Mouse (Mus musculus): ENCODE measurements at regions not wholly inside any gene's neighbourhood (a gene's known extent, or its start where the extent isn't known, plus 50 kb on each side); places are given as distances from the start of the nearest gene placed in this dataset.

DNA sequence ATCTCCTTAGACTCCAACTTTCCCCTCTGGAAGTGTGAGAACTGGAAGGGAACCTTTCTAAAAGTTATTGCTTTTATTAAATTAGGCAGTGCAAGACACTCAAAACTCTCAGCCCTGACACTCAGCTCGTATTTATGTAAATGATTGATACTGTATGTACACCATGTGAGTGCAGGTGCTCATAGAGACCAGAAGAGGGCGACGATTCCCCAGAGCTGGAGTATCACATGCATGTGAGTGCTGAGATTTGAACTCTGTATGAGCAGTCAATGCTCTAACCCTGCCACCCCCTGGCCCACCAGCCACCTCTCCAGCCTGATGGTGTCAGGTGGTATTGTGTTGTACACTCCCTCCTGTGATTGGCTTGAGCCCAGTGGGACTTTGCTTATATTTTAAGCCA, 407.8 kb downstream of the Tmem132b start:
- DNase-seq (ENCODE audit: low spot score) (no peak), ATAC-seq (no peak)
- H3K9ac ChIP-seq (replicated peaks; ENCODE audit: low read depth): no peak overlapping the region
- peaks cover 6% of the 10 kb centered on the region; the same call in 1 of the 2 replicates for H3K9me3 ChIP-seq (ENCODE audit: low read length)
- no peaks in the 10 kb centered on the region for H3K4me1 ChIP-seq (ENCODE audit: insufficient read depth, low read depth, low read length)
- no peaks in the 10 kb centered on the region for H3K36me3 ChIP-seq (ENCODE audit: insufficient read depth, low read length)
- no peaks in the 10 kb centered on the region for H3K27me3 ChIP-seq (replicated peaks; ENCODE audit: insufficient read depth, low read length)
- no peak overlapping the region for H3K4me3 ChIP-seq (ENCODE audit: low read depth, low read length)
- WGBS: 77% methylated on average over 3 of the region's 3 CpGs
- H3K4me2 ChIP-seq (replicated peaks; ENCODE audit: low read depth, low read length): no peak overlapping the region
- H3K27ac ChIP-seq (ENCODE audit: low read length): no peak overlapping the region
- TF ChIP-seq EP300 (IDR thresholded peaks at IDR 0.05) (no peak), CTCF (IDR thresholded peaks at IDR 0.05) (no peak)

DNA sequence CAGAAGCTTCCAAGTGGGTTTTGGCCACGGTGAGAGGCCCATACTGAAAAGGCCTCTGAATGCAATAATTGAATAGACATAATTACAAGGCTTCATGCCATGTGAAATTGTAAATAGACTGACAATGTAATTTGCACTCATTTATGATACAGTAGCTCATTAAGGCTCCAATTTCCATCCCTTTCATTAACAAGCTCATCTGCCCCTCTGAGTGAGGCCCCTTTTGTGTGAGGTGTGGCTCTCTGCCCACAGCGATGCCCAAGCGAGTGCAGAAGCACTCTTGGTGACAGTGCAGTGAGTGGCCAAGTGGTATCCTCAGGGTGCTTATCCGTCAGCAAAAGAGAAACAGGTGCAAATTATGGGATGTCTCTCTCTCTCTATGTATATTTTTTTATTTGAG, 415.2 kb downstream of the Tmem132b start:
- Histone ChIP-seq H3K9me3 (ENCODE audit: low read length) (no peaks in the 10 kb centered on the region), H3K4me1 (ENCODE audit: insufficient read depth, low read depth, low read length) (no peaks in the 10 kb centered on the region), H3K36me3 (ENCODE audit: insufficient read depth, low read length) (no peaks in the 10 kb centered on the region), H3K4me3 (ENCODE audit: low read depth, low read length) (no peak overlapping the region), H3K27me3 (replicated peaks; ENCODE audit: insufficient read depth, low read length) (no peaks in the 10 kb centered on the region), H3K27ac (ENCODE audit: low read length) (no peak overlapping the region), H3K4me2 (replicated peaks; ENCODE audit: low read depth, low read length) (no peak overlapping the region), H3K9ac (replicated peaks; ENCODE audit: low read depth) (no peak overlapping the region)
- no peak for ATAC-seq
- WGBS: 82% methylated on average over 4 of the region's 4 CpGs
- TF ChIP-seq EP300 (IDR thresholded peaks at IDR 0.05): no peak
- TF ChIP-seq CTCF (IDR thresholded peaks at IDR 0.05): no peak
- no peak for DNase-seq (ENCODE audit: low spot score)

GRCm38 (mm10) chr5:125951641-125952040, 420.1 kb downstream of the Tmem132b start:
- 72% methylated on average over 6 of the region's 6 CpGs for whole genome bisulfite sequencing
- no peak for ATAC-seq
- H3K9ac ChIP-seq (replicated peaks; ENCODE audit: low read depth): no peak overlapping the region
- no peaks in the 10 kb centered on the region for H3K36me3 ChIP-seq (ENCODE audit: insufficient read depth, low read length)
- H3K27ac ChIP-seq (ENCODE audit: low read length): no peak overlapping the region
- no peaks in the 10 kb centered on the region for H3K27me3 ChIP-seq (replicated peaks; ENCODE audit: insufficient read depth, low read length)
- H3K4me1 ChIP-seq (ENCODE audit: insufficient read depth, low read depth, low read length): no peaks in the 10 kb centered on the region
- no peak for DNase-seq (ENCODE audit: low spot score)
- no peaks in the 10 kb centered on the region for H3K9me3 ChIP-seq (ENCODE audit: low read length)
- no peak overlapping the region for H3K4me2 ChIP-seq (replicated peaks; ENCODE audit: low read depth, low read length)
- H3K4me3 ChIP-seq (ENCODE audit: low read depth, low read length): no peak overlapping the region
- TF ChIP-seq CTCF (IDR thresholded peaks at IDR 0.05) (no peak), EP300 (IDR thresholded peaks at IDR 0.05) (no peak)

DNA sequence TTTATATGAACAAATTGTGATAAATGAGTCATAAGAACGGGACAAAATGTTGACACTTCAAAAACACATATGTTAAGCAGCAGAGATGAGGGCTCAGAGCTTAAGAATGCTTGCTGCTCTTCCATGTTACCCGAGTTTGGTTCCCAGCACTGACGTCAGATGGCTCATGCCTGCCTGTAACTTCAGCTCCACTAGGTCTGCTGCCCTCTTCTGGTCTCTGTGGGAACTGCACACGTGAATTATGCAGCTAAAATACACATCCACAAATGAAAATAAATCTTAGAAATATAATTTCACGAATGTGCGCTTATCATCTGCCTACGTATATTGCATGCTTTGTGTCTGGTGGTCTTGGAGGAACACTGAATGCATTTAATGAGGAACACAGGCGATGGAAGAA, 432.5 kb downstream of the Tmem132b start:
- DNase-seq (ENCODE audit: low spot score) (no peak), ATAC-seq (no peak)
- TF ChIP-seq EP300 (IDR thresholded peaks at IDR 0.05) (no peak), CTCF (IDR thresholded peaks at IDR 0.05) (peak; percentile 42)
- Histone ChIP-seq H3K36me3 (ENCODE audit: insufficient read depth, low read length) (no peaks in the 10 kb centered on the region), H3K27ac (ENCODE audit: low read length) (no peak overlapping the region), H3K9ac (replicated peaks; ENCODE audit: low read depth) (no peak overlapping the region), H3K9me3 (ENCODE audit: low read length) (no peaks in the 10 kb centered on the region), H3K4me1 (ENCODE audit: insufficient read depth, low read depth, low read length) (no peaks in the 10 kb centered on the region), H3K4me3 (ENCODE audit: low read depth, low read length) (no peak overlapping the region), H3K4me2 (replicated peaks; ENCODE audit: low read depth, low read length) (no peak overlapping the region), H3K27me3 (replicated peaks; ENCODE audit: insufficient read depth, low read length) (no peaks in the 10 kb centered on the region)
- WGBS: 64% methylated on average over 8 of the region's 8 CpGs

- 53% methylated on average over 4 of the region's 4 CpGs for WGBS
- Histone ChIP-seq H3K9me3 (ENCODE audit: low read length) (no peaks in the 10 kb centered on the region), H3K27ac (ENCODE audit: low read length) (no peak overlapping the region), H3K36me3 (ENCODE audit: insufficient read depth, low read length) (no peaks in the 10 kb centered on the region), H3K9ac (replicated peaks; ENCODE audit: low read depth) (no peak overlapping the region), H3K4me2 (replicated peaks; ENCODE audit: low read depth, low read length) (no peak overlapping the region), H3K27me3 (replicated peaks; ENCODE audit: insufficient read depth, low read length) (no peaks in the 10 kb centered on the region), H3K4me3 (ENCODE audit: low read depth, low read length) (no peak overlapping the region), H3K4me1 (ENCODE audit: insufficient read depth, low read depth, low read length) (no peaks in the 10 kb centered on the region)
- no peak for ATAC-seq
- no peak for DNase-seq (ENCODE audit: low spot score)
- TF ChIP-seq CTCF (IDR thresholded peaks at IDR 0.05) (no peak), EP300 (IDR thresholded peaks at IDR 0.05) (no peak)
These were observed 436.6 kb downstream of the Tmem132b start for GRCm38 (mm10) chr5:125968151-125968550.

GRCm38 (mm10) chr5:125974035-125974434, 442.5 kb downstream of the Tmem132b start:
- ATAC-seq: no peak
- no peaks in the 10 kb centered on the region for H3K4me1 ChIP-seq (ENCODE audit: insufficient read depth, low read depth, low read length)
- no peak overlapping the region for H3K27ac ChIP-seq (ENCODE audit: low read length)
- no peak overlapping the region for H3K4me3 ChIP-seq (ENCODE audit: low read depth, low read length)
- no peaks in the 10 kb centered on the region for H3K36me3 ChIP-seq (ENCODE audit: insufficient read depth, low read length)
- WGBS: 68% methylated on average over 1 of the region's 1 CpGs
- H3K9ac ChIP-seq (replicated peaks; ENCODE audit: low read depth): no peak overlapping the region
- H3K27me3 ChIP-seq (replicated peaks; ENCODE audit: insufficient read depth, low read length): no peaks in the 10 kb centered on the region
- no peak overlapping the region for H3K4me2 ChIP-seq (replicated peaks; ENCODE audit: low read depth, low read length)
- peaks cover 6% of the 10 kb centered on the region; the same call in 1 of the 2 replicates for H3K9me3 ChIP-seq (ENCODE audit: low read length)
- no peak for DNase-seq (ENCODE audit: low spot score)
- TF ChIP-seq CTCF (IDR thresholded peaks at IDR 0.05) (no peak), EP300 (IDR thresholded peaks at IDR 0.05) (no peak)

DNA sequence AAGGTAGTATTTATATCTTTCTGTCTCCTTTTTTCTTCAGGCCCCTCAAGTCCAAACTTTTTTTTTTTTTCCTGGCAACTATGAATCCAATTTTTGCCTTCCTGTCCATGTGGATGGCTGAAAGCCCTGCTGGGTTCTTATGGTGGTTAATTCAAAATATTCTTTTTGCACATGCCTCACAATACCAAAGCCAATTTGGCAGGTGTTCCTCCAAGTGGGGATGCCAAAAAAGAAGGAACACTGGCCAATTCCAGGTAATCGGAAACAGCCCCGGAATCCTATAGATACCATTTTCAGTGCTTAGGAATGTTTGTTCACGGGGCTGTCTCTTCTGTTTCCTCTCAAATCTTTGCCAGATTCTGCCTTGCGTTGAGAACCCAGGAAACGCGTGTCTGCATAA, 448.2 kb downstream of the Tmem132b start:
- DNase-seq (ENCODE audit: low spot score): no peak
- 85% methylated on average over 6 of the region's 6 CpGs for WGBS
- Histone ChIP-seq H3K27ac (ENCODE audit: low read length) (no peak overlapping the region), H3K9ac (replicated peaks; ENCODE audit: low read depth) (no peak overlapping the region), H3K27me3 (replicated peaks; ENCODE audit: insufficient read depth, low read length) (no peaks in the 10 kb centered on the region), H3K4me2 (replicated peaks; ENCODE audit: low read depth, low read length) (no peak overlapping the region), H3K4me3 (ENCODE audit: low read depth, low read length) (no peak overlapping the region), H3K4me1 (ENCODE audit: insufficient read depth, low read depth, low read length) (no peaks in the 10 kb centered on the region), H3K36me3 (ENCODE audit: insufficient read depth, low read length) (no peaks in the 10 kb centered on the region), H3K9me3 (ENCODE audit: low read length) (peaks cover 6% of the 10 kb centered on the region; the same call in 1 of the 2 replicates)
- TF ChIP-seq EP300 (IDR thresholded peaks at IDR 0.05): no peak
- TF ChIP-seq CTCF (IDR thresholded peaks at IDR 0.05): no peak
- no peak for ATAC-seq
